Mouse (Mus musculus) liver, embryonic 14.5 days (tissue): ENCODE measurements around the gene Chst11. TPM values are rescaled to one million over a fixed set of nuclear protein-coding genes. Genes with fewer than 3 reads are reported as not detected.

Source experiments
- ATAC-seq: fragments of 200-750 bp; cut with Nextera tagmentation; 2 replicates; pipeline ENCODE4 v1.8.0; 2017; ENCODE audit warnings: moderate number of reproducible peaks, mild to moderate bottlenecking, moderate library complexity; ENCODE audit not compliant: insufficient read depth
- DNase-seq, 3 experiments: peaks; one replicate each; pipeline ENCODE4 v3.0.0-alpha.2; 2012 to 2013; ENCODE audit warnings: low read depth in 3 of 3, low spot score in 3 of 3
- H3K27ac ChIP-seq: fragments of 300-500 bp; sonication (generic); 2 replicates; pipeline ENCODE4 v1.5.1; 2014; ENCODE audit warnings: moderate library complexity, mild to moderate bottlenecking, control low read depth, inconsistent platforms
- H3K27me3 ChIP-seq: fragments of 300-500 bp; sonication (generic); 2 replicates; pipeline ENCODE4 v1.6.1; 2014; ENCODE audit warnings: mild to moderate bottlenecking, low read length, moderate library complexity; ENCODE audit not compliant: control insufficient read depth, insufficient read depth
- H3K36me3 ChIP-seq: fragments of 300-500 bp; sonication (generic); replicated peaks from 2 replicates; pipeline ENCODE4 v1.6.1; 2014; ENCODE audit warnings: low read depth; ENCODE audit not compliant: control insufficient read depth, insufficient read depth
- H3K4me1 ChIP-seq, 2 experiments: fragments of 200-500 bp in 1 of 2; fragments of 300-500 bp in 1 of 2; sonication (generic) in 1 of 2; replicated peaks; 2 replicates each; pipeline ENCODE4 v1.6.1; 2012 to 2014; ENCODE audit warnings: antibody characterized with exemption in 1 of 2, inconsistent platforms in 1 of 2, low read length in 1 of 2; ENCODE audit not compliant: control insufficient read depth in 2 of 2, insufficient read depth in 2 of 2
- H3K4me2 ChIP-seq: fragments of 300-500 bp; sonication (generic); 2 replicates; pipeline ENCODE4 v1.6.1; 2014; ENCODE audit warnings: low read depth, mild to moderate bottlenecking, control low read depth, moderate library complexity
- H3K4me3 ChIP-seq, 2 experiments: fragments of 200-500 bp in 1 of 2; fragments of 300-500 bp in 1 of 2; sonication (generic) in 1 of 2; 2 replicates each; pipeline ENCODE4 v1.5.1; 2012 to 2014; ENCODE audit warnings: low read depth in 2 of 2, low read length in 2 of 2, mild to moderate bottlenecking in 2 of 2, control low read depth in 1 of 2, inconsistent platforms in 1 of 2, moderate library complexity in 1 of 2; ENCODE audit not compliant: insufficient read depth in 1 of 2
- H3K9ac ChIP-seq: fragments of 300-500 bp; sonication (generic); replicated peaks from 2 replicates; pipeline ENCODE4 v1.6.1; 2014; ENCODE audit warnings: mild to moderate bottlenecking, control low read depth, moderate library complexity
- H3K9me3 ChIP-seq: fragments of 300-500 bp; sonication (generic); 2 replicates; pipeline ENCODE4 v1.6.1; 2016; ENCODE audit warnings: low read length, mixed read lengths; ENCODE audit not compliant: control insufficient read depth
- CTCF ChIP-seq: IDR thresholded peaks from 2 replicates; pipeline ENCODE4 v1.5.1; 2016; ENCODE audit warnings: antibody characterized with exemption, low read depth, control low read depth
- EP300 ChIP-seq: IDR thresholded peaks from 2 replicates; pipeline ENCODE4 v1.6.1; 2016; ENCODE audit warnings: antibody characterized with exemption, low read depth
- WGBS: fragments of 180-500 bp; shearing (Covaris S2); extraction: QIAGEN DNeasy Blood & Tissue Kit; methylation state at CpG from one replicate; pipeline ENCODE4 v1.1.7; 2014; ENCODE audit not compliant: insufficient replicate concordance; 5-methylcytosine and 5-hydroxymethylcytosine counted together
- polyA plus RNA-seq, 2 experiments: library from polyadenylated mRNA; depleted of rRNA in 1 of 2; stranded (reverse) in 1 of 2; unstranded in 1 of 2; fragments of >200 nt; fragmentation: Nextera tagmentation in 1 of 2; extraction: Ambion mirVana in 1 of 2; gene quantifications; 2 replicates each; pipeline versions ENCODE4 v1.2.1 to v1.2.3; 2012 to 2014

The Chst11 gene
- polyA plus RNA-seq, 2 experiments: 1.8 to 5.2 TPM

GRCm38 (mm10) chr10:83135963-83136362 lies 150.7 kb downstream of the Chst11 start:
- DNase-seq: no peak
- H3K36me3 ChIP-seq: no peaks in the 10 kb centered on the region
- TF ChIP-seq EP300 (no peak), CTCF (no peak)
- WGBS: 67% methylated on average over 1 of the region's 1 CpGs
- no peaks in the 10 kb centered on the region for H3K9me3 ChIP-seq
- no peak overlapping the region for H3K9ac ChIP-seq
- ATAC-seq: no peak
- H3K4me2 ChIP-seq: no peak overlapping the region
- no peaks in the 10 kb centered on the region for H3K27me3 ChIP-seq
- no peaks in the 10 kb centered on the region for H3K4me1 ChIP-seq
- no peak overlapping the region for H3K4me3 ChIP-seq
- H3K27ac ChIP-seq: no peak overlapping the region

- no peaks in the 10 kb centered on the region for H3K36me3 ChIP-seq
- TF ChIP-seq CTCF (no peak), EP300 (no peak)
- H3K4me2 ChIP-seq: no peak overlapping the region
- no peaks in the 10 kb centered on the region for H3K27me3 ChIP-seq
- WGBS: 54% methylated on average over 7 of the region's 7 CpGs
- H3K9ac ChIP-seq: no peak overlapping the region
- no peaks in the 10 kb centered on the region for H3K9me3 ChIP-seq
- DNase-seq (no peak), ATAC-seq (no peak)
- H3K4me1 ChIP-seq: no peaks in the 10 kb centered on the region
- no peak overlapping the region for H3K27ac ChIP-seq
- H3K4me3 ChIP-seq: no peak overlapping the region
Measured at GRCm38 (mm10) chr10:83137103-83137502, 151.8 kb downstream of the Chst11 start.

- 83% methylated on average over 7 of the region's 7 CpGs for WGBS
Measured at GRCm38 (mm10) chr10:83139276-83139675, 154.0 kb downstream of the Chst11 start.

DNA sequence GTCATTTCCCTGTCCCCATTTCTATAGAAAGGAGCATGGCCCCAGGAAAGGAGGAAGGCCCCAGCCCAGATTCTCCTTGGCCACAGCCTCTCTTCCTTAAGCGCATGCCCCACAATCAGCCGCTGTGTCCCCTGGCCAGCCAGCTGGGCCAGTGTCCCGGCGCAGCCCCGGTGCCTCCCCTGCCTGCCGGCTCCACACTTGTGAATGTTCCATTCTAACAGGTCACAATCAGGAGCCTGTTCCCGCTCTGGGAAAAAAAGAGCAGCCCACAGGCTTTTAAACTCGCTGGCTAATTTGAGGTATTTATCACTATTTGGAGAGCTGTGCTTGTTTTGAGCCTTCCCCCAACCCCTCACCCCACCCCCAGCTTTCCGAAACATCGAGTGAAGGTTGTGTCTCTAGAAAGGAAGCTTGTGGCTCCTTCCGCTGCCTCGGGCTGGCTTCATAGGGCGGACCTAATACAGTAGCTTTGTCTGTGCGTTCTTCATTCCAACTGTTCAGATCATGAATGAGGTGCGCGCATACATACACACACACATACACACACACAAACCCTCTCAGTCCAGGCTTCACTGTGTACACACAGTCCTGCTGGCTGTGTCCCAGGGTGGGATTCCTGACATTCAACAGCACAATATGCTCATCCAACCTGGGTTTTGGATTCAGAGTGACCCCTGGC lies 155.1 kb downstream of the Chst11 start:
- Histone ChIP-seq H3K9ac (no peak overlapping the region), H3K4me2 (no peak overlapping the region), H3K4me1 (no peaks in the 10 kb centered on the region), H3K27me3 (no peaks in the 10 kb centered on the region), H3K9me3 (no peaks in the 10 kb centered on the region), H3K4me3 (no peak overlapping the region), H3K27ac (no peak overlapping the region), H3K36me3 (no peaks in the 10 kb centered on the region)
- DNase-seq: no peak
- 66% methylated on average over 16 of the region's 16 CpGs for WGBS
- no peak for ATAC-seq
- TF ChIP-seq CTCF: no peak
- no peak for TF ChIP-seq EP300

More at GRCm38 (mm10) chr10:83139276-83139675, 154.0 kb downstream of the Chst11 start:
- TF ChIP-seq CTCF (no peak), EP300 (no peak)
- ATAC-seq (no peak), DNase-seq (no peak)
- no peaks in the 10 kb centered on the region for H3K9me3 ChIP-seq
- H3K9ac ChIP-seq: no peak overlapping the region
- H3K27ac ChIP-seq: no peak overlapping the region
- no peak overlapping the region for H3K4me2 ChIP-seq
- no peaks in the 10 kb centered on the region for H3K36me3 ChIP-seq
- H3K4me3 ChIP-seq: no peak overlapping the region
- H3K27me3 ChIP-seq: no peaks in the 10 kb centered on the region
- no peaks in the 10 kb centered on the region for H3K4me1 ChIP-seq

GRCm38 (mm10) chr10:83141434-83141833 lies 156.1 kb downstream of the Chst11 start:
- DNase-seq (no peak), ATAC-seq (no peak)
- Histone ChIP-seq H3K27me3 (no peaks in the 10 kb centered on the region), H3K4me3 (no peak overlapping the region), H3K27ac (no peak overlapping the region), H3K4me2 (no peak overlapping the region), H3K36me3 (no peaks in the 10 kb centered on the region), H3K4me1 (no peaks in the 10 kb centered on the region), H3K9ac (no peak overlapping the region), H3K9me3 (no peaks in the 10 kb centered on the region)
- no peak for TF ChIP-seq EP300
- no peak for TF ChIP-seq CTCF
- WGBS: 84% methylated on average over 5 of the region's 5 CpGs
